ENCODE assay signal across 1 mouse cellular context in the genomic region with DNA sequence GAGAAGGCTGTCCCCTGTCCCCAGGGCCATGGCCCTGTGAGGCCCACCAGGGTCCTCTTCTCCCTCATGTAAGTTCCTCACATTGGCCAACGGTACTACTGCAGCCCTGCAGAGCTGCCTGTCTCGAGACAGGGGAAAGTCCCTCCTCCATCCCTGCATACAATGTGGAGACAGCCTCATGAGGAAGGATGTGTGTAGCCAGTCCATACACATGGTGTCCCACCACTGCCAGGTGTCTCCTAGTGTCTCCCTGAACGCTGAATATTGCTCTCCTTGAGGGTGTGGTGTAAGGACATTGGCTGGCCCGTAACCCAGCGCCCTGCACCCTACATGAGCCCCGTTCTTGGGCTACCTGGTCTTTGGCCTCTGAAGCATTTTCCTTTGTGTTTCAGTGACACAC.
TF ChIP-seq lines count a peak whose summit lies in the region.

No protein-coding gene starts in this region.

TF ChIP-seq in CH12.LX, 34 proteins besides CTCF, POLR2A, EP300 and RAD21 (continued from another document):
- TF ChIP-seq MYC (IDR thresholded peaks at IDR 0.05; ENCODE audit: low read depth, low read length) (peak; percentile 77), PAX5 (IDR thresholded peaks at IDR 0.05; ENCODE audit: low read length) (no peak), TBP (conservative IDR thresholded peaks at IDR 0.05; ENCODE audit: low read depth, low read length) (0 out of 2 replicates have a peak, but pooled peaks have one; percentile 33), MAFK (IDR thresholded peaks at IDR 0.05; ENCODE audit: insufficient replicate concordance, low read length) (no peak), IRF4 (IDR thresholded peaks at IDR 0.05; ENCODE audit: low read depth, low read length) (peak; percentile 59), USF1 (IDR thresholded peaks at IDR 0.05; ENCODE audit: low read depth, low read length) (no peak), RCOR1 (conservative IDR thresholded peaks at IDR 0.05; ENCODE audit: low read depth, low read length) (0 out of 2 replicates have a peak, but pooled peaks have one; percentile 32), JUN (IDR thresholded peaks at IDR 0.05; ENCODE audit: insufficient read depth, low read depth, low read length) (no peak), CHD2 (IDR thresholded peaks at IDR 0.05; ENCODE audit: low read length) (peak; percentile 55; the same call in 1 of the 2 replicates), KAT2A (IDR thresholded peaks at IDR 0.05; ENCODE audit: insufficient replicate concordance, low read length) (0 out of 2 replicates have a peak, but pooled peaks have one; percentile 46), ETS1 (conservative IDR thresholded peaks at IDR 0.05; ENCODE audit: low read depth, low read length) (peak; percentile 51; the same call in 1 of the 2 replicates), JUND (conservative IDR thresholded peaks at IDR 0.05; ENCODE audit: low read depth, low read length) (no peak), NRF1 (IDR thresholded peaks at IDR 0.05; ENCODE audit: low read depth, low read length) (peak; percentile 21; the same call in 1 of the 2 replicates), ZNF384 (IDR thresholded peaks at IDR 0.05; ENCODE audit: low read depth, low read length) (no peak), CHD1 (IDR thresholded peaks at IDR 0.05; ENCODE audit: low read depth, low read length) (no peak), GABPA (IDR thresholded peaks at IDR 0.05; ENCODE audit: insufficient replicate concordance, low read depth, low read length) (no peak), ZKSCAN1 (IDR thresholded peaks at IDR 0.05; ENCODE audit: borderline replicate concordance, low read depth, low read length) (no peak), NELFE (IDR thresholded peaks at IDR 0.05; ENCODE audit: low read depth, low read length) (peak; percentile 18; the same call in 1 of the 2 replicates), SMC3 (IDR thresholded peaks at IDR 0.05; ENCODE audit: low read depth, low read length) (no peak; the same call in 1 of the 2 replicates), ZC3H11A (IDR thresholded peaks at IDR 0.05; ENCODE audit: low read depth, low read length) (no peak), ELF1 (IDR thresholded peaks at IDR 0.05; ENCODE audit: low read depth, low read length) (no peak), BHLHE40 (IDR thresholded peaks at IDR 0.05; ENCODE audit: low read depth, low read length) (peak; percentile 56), POLR2AphosphoS2 (IDR thresholded peaks at IDR 0.05; ENCODE audit: low read depth, low read length) (no peak), MAZ (IDR thresholded peaks at IDR 0.05; ENCODE audit: low read depth, low read length) (0 out of 2 replicates have a peak, but pooled peaks have one; percentile 15), USF2 (conservative IDR thresholded peaks at IDR 0.05; ENCODE audit: low read depth, low read length) (no peak), UBTF (IDR thresholded peaks at IDR 0.05; ENCODE audit: low read depth, low read length) (0 out of 2 replicates have a peak, but pooled peaks have one; percentile 42), ZMIZ1 (IDR thresholded peaks at IDR 0.05; ENCODE audit: low read depth, low read length) (no peak)
